11 mouse cellular contexts compared by ENCODE assay signal in genomic region chr19:11608172-11608571, GRCm38 (mm10). TPM values are rescaled to one million over a fixed set of nuclear protein-coding genes. Genes with fewer than 3 reads are reported as not detected.
DNase-seq lines count a peak whose midpoint lies in the region; ATAC-seq and TF ChIP-seq lines count a peak whose summit lies in the region.
"Had no signal": no experiment of that assay in that cellular context is flagged by ENCODE, and none has a peak within 500 bp of the region (broad histone marks: within the 10 kb centered on the region; RNA-seq: fewer than 3 reads in every experiment).

No protein-coding gene starts in this region.

- no peak overlapping the region for H3K4me2 ChIP-seq in midbrain, embryonic 11.5 days
- H3K4me2 ChIP-seq: embryonic facial prominence, embryonic 15.5 days; limb, embryonic 15.5 days had no signal

- peak; percentile 76 for TF ChIP-seq CTCF in E14TG2a.4 (conservative IDR thresholded peaks at IDR 0.05; ENCODE audit: low read length)

- DNase-seq in heart, postnatal 4 days, result peak; percentile 60
- DNase-seq in heart, adult 11 months, result no peak
- DNase-seq in 416B (ENCODE audit: low read depth), result peak; percentile 46
- peak; percentile 51 for DNase-seq in embryo, embryonic 10 days (ENCODE audit: low spot score)
- peak; percentile 6 to 70 for DNase-seq in kidney, postnatal 36 days
- peak; percentile 92 for DNase-seq in midbrain, embryonic 11.5 days (ENCODE audit: low spot score, missing footprints)
- peak; percentile 70 for DNase-seq in thymus, postnatal 4 days

- H3K36me3 ChIP-seq in E14TG2a.4 (ENCODE audit: insufficient read depth, low read length), result no peaks in the 10 kb centered on the region
- H3K36me3 ChIP-seq in midbrain, embryonic 11.5 days (ENCODE audit: control insufficient read depth, insufficient read depth, low read length), result no peaks in the 10 kb centered on the region
- H3K36me3 ChIP-seq: embryonic facial prominence, embryonic 15.5 days; limb, embryonic 15.5 days had no signal

- H3K4me3 ChIP-seq in E14TG2a.4 (replicated peaks; ENCODE audit: low read length), result no peak overlapping the region
- no peak overlapping the region for H3K4me3 ChIP-seq in midbrain, embryonic 11.5 days (ENCODE audit: low read depth, low read length)
- H3K4me3 ChIP-seq: embryonic facial prominence, embryonic 15.5 days; limb, embryonic 15.5 days had no signal

- no peak overlapping the region for H3K9ac ChIP-seq in midbrain, embryonic 11.5 days (ENCODE audit: low read length)
- H3K9ac ChIP-seq: embryonic facial prominence, embryonic 15.5 days; limb, embryonic 15.5 days had no signal

- no peak overlapping the region for H3K27ac ChIP-seq in midbrain, embryonic 11.5 days (ENCODE audit: low read depth, low read length)
- H3K27ac ChIP-seq: embryonic facial prominence, embryonic 15.5 days; limb, embryonic 15.5 days had no signal

- ATAC-seq in midbrain, embryonic 11.5 days (ENCODE audit: low FRiP score), result no peak

- H3K4me1 ChIP-seq in E14TG2a.4 (replicated peaks; ENCODE audit: low read depth, low read length), result peaks cover 12% of the 10 kb centered on the region
- H3K4me1 ChIP-seq in midbrain, embryonic 11.5 days (ENCODE audit: control insufficient read depth, insufficient read depth, low read length), result no peaks in the 10 kb centered on the region
- H3K4me1 ChIP-seq: embryonic facial prominence, embryonic 15.5 days; limb, embryonic 15.5 days had no signal

- H3K9me3 ChIP-seq in E14TG2a.4 (ENCODE audit: low read length), result no peaks in the 10 kb centered on the region
- H3K9me3 ChIP-seq in midbrain, embryonic 11.5 days (ENCODE audit: control insufficient read depth, low read length), result no peaks in the 10 kb centered on the region
- H3K9me3 ChIP-seq: embryonic facial prominence, embryonic 15.5 days; limb, embryonic 15.5 days had no signal

- no peaks in the 10 kb centered on the region for H3K27me3 ChIP-seq in E14TG2a.4 (ENCODE audit: insufficient read depth, low read length)
- no peaks in the 10 kb centered on the region for H3K27me3 ChIP-seq in midbrain, embryonic 11.5 days (ENCODE audit: control insufficient read depth, insufficient read depth, low read length)
- H3K27me3 ChIP-seq: embryonic facial prominence, embryonic 15.5 days; limb, embryonic 15.5 days had no signal

- WGBS in midbrain, embryonic 11.5 days, result 16% methylated on average over 1 of the region's 1 CpGs

RNA-seq across cellular contexts. Expression of gene Ms4a6d, which starts 3.5 kb away (rescaled TPM):
- under 1 TPM; 0.69 to 0.72 TPM for total RNA-seq in heart, postnatal 4 days (2021)
- polyA plus RNA-seq in midbrain, embryonic 11.5 days (2014; fragmentation: Nextera tagmentation; extraction: Ambion mirVana), result 2.8 and 4.5 TPM in 2 replicates

RNA-seq across cellular contexts. Expression of gene Ms4a2, which starts 15.3 kb away (rescaled TPM):
- under 1 TPM; 0.36 to 0.38 TPM for total RNA-seq in heart, postnatal 4 days (2021)
- polyA plus RNA-seq in midbrain, embryonic 11.5 days (2014; fragmentation: Nextera tagmentation; extraction: Ambion mirVana), result not detected in 2 replicates

RNA-seq across cellular contexts. Expression of gene Ms4a3, which starts 32.5 kb away (rescaled TPM):
- total RNA-seq in heart, postnatal 4 days (2021), result not detected
- polyA plus RNA-seq in midbrain, embryonic 11.5 days (2014; fragmentation: Nextera tagmentation; extraction: Ambion mirVana), result 0.14 TPM in 1 of 2 replicates, not detected in the other
- polyA plus RNA-seq: embryonic facial prominence, embryonic 15.5 days had no signal

RNA-seq across cellular contexts. Expression of gene Oosp2, which starts 52.2 kb away (rescaled TPM):
- not detected for total RNA-seq in heart, postnatal 4 days (2021)
- polyA plus RNA-seq in midbrain, embryonic 11.5 days (2014; fragmentation: Nextera tagmentation; extraction: Ambion mirVana), result not detected in 2 replicates
- polyA plus RNA-seq: embryonic facial prominence, embryonic 15.5 days; limb, embryonic 15.5 days; stomach, embryonic 14.5 days had no signal
